Mouse (Mus musculus): ENCODE data around the gene 1700015F17Rik. TPM values are rescaled to one million over a fixed set of nuclear protein-coding genes. Genes with fewer than 3 reads are reported as not detected.

The 1700015F17Rik gene
- polyA plus RNA-seq (2015; fragmentation: Nextera tagmentation; extraction: Ambion mirVana), result not detected in 2 replicates

DNA sequence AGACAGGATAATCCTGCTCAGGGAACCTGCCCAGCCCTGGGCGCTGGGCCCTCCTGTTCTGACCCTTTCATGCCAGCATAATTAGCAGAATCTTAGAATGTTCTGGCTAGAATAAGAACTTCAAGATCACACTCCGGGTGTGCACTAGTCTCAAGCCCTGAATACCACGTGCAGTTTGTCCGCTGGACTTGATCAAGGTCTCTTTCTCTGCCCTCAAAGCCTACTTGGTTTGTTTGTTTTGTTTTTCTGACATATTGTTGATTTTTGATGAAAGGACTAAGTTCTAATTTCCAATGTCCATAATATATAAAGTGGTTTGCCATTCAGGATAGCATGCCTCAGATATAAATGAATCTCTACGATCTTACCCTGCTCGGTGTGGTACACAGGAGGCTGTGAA lies at the start of gene 1700015F17Rik:
TSS of gene 1700015F17Rik (minus strand) at position 101 of the 400 bp plus-strand sequence.
- no peak for ATAC-seq
- 91% methylated on average over 6 of the region's 6 CpGs for WGBS
- no peaks in the 10 kb centered on the region for H3K9me3 ChIP-seq (replicated peaks)

DNA sequence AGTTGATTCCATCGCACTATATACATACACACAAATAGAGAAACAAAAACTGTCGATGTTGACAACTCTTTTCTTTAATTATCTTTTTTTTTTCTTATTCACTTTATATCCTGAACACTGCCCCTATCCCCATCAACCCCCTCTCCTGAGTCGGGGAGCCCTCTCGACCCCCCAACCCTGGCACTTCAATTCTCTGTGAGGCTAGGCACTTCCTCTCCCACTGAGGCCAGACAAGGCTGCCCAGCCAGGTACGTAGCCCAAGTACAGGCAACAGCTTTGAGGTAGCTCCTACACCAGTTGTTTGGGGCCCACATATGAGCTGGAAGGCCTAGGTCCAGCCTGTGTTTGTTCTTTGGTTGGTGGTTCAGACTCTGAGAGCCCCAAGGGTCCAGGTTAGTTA lies 36.5 kb upstream of the 1700015F17Rik start:
- Histone ChIP-seq H3K4me3 (no peak overlapping the region), H3K4me1 (peaks cover 12% of the 10 kb centered on the region), H3K27ac (no peak overlapping the region), H3K36me3 (ENCODE audit: poor library complexity, severe bottlenecking) (peaks cover 5% of the 10 kb centered on the region; the same call in 1 of the 2 replicates), H3K9me3 (replicated peaks) (no peaks in the 10 kb centered on the region), H3K4me2 (peak overlapping the region; percentile 79), H3K27me3 (no peaks in the 10 kb centered on the region), H3K9ac (no peak overlapping the region)
- ATAC-seq, result no peak
- WGBS, result 82% methylated on average over 5 of the region's 5 CpGs

More for the DNA sequence above, at the start of gene 1700015F17Rik:
- Histone ChIP-seq H3K9ac (no peak within 1 kb of the TSS), H3K4me1 (no peaks in the 10 kb centered on the region), H3K27ac (no peak within 1 kb of the TSS), H3K4me3 (no peak within 1 kb of the TSS), H3K27me3 (no peaks in the 10 kb centered on the region), H3K4me2 (no peak within 1 kb of the TSS), H3K36me3 (ENCODE audit: poor library complexity, severe bottlenecking) (no peaks in the 10 kb centered on the region)

DNA sequence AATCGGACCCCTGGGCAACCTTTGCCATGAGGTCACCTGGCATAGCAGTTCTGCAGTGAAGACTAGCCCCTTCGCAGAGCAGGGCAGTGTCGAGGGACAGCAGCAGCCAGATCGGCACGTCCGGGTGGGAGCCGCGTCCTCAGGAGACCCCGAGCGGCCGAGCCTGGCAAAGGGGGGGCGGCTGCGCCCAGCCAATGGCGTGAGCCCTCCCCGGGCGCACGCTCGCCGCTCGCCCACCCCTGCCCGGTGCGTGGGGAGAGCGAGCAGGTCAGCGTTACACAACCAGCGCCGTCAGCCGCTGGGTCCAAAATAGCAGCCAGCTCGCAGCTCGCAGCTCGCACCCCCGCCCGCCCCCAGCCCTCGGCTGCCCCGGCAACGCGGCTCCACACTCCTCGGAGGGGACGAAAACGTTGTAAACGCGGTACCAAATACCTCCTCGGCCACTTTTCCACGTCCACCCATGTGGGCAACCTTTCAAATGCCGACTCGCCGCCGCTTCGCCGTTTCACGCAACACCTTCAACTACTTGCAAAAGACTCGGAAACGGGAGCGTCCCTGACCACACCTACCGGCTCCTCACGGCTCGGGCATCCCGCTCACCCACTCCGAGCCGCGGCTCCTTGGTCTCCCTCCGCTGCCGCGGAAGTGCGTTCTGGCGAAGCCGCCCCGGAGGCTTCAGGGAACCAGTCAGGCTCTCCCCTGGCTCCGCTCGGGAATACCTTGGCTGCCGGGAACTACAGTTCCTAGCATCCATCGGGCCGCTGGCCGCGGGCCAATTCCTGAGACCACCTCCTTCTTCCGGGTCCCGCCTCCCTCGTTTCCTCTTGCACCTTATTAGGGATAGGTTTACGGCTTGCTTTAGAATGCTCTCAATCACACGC lies 35.5 kb upstream of the 1700015F17Rik start, which contains the start of gene Cldn12:
TSS of gene Cldn12 (minus strand) at position 763 of the 881 bp plus-strand sequence.
- H3K4me1 ChIP-seq, result peaks cover 21% of the 10 kb centered on the region
- no peaks in the 10 kb centered on the region for H3K9me3 ChIP-seq (replicated peaks)
- peak within 1 kb of the TSS; percentile 84 for H3K27ac ChIP-seq
- H3K9ac ChIP-seq, result peak within 1 kb of the TSS; percentile 80
- no peaks in the 10 kb centered on the region for H3K27me3 ChIP-seq
- ATAC-seq, result peak; percentile 96
- under 1% methylated on average over 79 of the region's 79 CpGs for WGBS
- H3K4me2 ChIP-seq, result peak within 1 kb of the TSS; percentile 79
- peak within 1 kb of the TSS; percentile 75 for H3K4me3 ChIP-seq
- H3K36me3 ChIP-seq (ENCODE audit: poor library complexity, severe bottlenecking), result peaks cover 5% of the 10 kb centered on the region; the same call in 1 of the 2 replicates

DNA sequence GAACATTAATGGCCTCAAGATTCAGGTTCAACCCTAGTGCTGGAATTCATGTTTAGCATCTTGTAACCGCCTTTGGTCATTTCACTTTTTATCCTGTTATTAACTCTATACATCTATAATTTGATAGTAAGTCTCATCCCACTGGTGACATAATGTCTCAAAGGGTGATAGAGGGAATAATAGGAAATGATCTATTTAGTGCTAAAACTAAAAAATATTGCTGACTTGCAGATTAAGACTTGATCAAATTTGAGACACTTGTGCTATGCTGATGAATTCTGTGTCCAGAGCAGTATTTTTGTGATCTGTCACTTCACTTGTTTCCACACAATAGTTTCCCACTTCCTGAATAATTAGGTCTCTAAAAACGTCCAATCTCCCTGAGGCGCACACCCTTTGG lies 32.5 kb upstream of the 1700015F17Rik start:
- Histone ChIP-seq H3K9ac (no peak overlapping the region), H3K27ac (no peak overlapping the region), H3K4me1 (peaks cover 45% of the 10 kb centered on the region), H3K27me3 (no peaks in the 10 kb centered on the region), H3K4me3 (no peak overlapping the region), H3K36me3 (ENCODE audit: poor library complexity, severe bottlenecking) (peaks cover 5% of the 10 kb centered on the region; the same call in 1 of the 2 replicates), H3K9me3 (replicated peaks) (no peaks in the 10 kb centered on the region), H3K4me2 (no peak overlapping the region)
- no peak for ATAC-seq
- 68% methylated on average over 3 of the region's 3 CpGs for WGBS

DNA sequence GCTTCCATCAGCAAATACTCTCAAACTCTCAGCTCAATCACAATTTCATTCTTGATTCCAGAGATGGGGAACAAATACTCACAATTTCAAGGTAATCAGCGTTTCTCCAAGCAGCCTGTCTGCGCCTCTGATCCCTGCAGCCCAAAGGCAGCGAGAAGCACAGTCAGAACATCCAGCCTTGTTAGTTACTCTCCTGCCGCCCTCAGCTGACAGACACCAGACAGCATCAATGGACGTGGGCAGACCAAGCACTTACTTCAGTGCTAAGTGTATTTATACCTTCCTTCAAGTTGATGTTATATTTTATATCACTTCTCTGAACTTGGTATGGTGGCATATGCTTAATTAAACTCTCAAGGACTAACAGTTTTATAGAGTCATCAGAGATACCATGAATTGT lies 32.0 kb upstream of the 1700015F17Rik start:
- H3K4me2 ChIP-seq, result peak overlapping the region; percentile 18; the same call in 1 of the 2 replicates
- no peak overlapping the region for H3K4me3 ChIP-seq
- no peaks in the 10 kb centered on the region for H3K27me3 ChIP-seq
- peaks cover 45% of the 10 kb centered on the region for H3K4me1 ChIP-seq
- H3K9ac ChIP-seq, result no peak overlapping the region
- peaks cover 5% of the 10 kb centered on the region; the same call in 1 of the 2 replicates for H3K36me3 ChIP-seq (ENCODE audit: poor library complexity, severe bottlenecking)
- 36% methylated on average over 5 of the region's 5 CpGs for WGBS
- no peak overlapping the region for H3K27ac ChIP-seq
- no peaks in the 10 kb centered on the region for H3K9me3 ChIP-seq (replicated peaks)
- ATAC-seq, result no peak

DNA sequence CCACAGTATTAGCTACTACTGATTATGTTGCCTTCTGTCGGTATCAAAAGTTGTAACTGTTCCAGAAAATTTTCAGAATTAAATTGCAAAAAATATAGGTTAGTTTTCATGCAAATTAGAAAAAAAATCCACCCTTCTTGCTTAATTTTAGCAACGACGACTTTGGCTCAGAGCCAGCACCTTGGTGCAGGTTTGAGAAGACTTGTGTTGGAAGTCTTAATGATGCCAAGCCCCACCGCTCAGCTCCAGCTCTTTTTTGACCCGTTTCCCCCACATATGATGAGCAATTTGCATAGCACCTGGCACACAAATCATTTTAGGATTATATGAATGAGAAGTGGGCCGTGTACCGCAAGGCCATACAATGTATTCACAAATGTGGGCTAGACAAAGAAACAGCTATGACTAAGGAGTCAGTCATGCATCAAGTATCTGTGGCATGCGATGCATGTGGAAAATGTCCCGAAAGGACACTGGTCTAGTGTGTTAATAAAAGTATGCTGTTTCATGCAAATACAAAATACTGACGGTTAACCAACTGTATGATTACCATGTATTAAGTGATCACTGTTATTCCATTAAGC lies 31.5 kb upstream of the 1700015F17Rik start:
- peaks cover 5% of the 10 kb centered on the region; the same call in 1 of the 2 replicates for H3K36me3 ChIP-seq (ENCODE audit: poor library complexity, severe bottlenecking)
- ATAC-seq, result no peak
- peak overlapping the region; percentile 43 for H3K4me2 ChIP-seq
- H3K27me3 ChIP-seq, result no peaks in the 10 kb centered on the region
- no peak overlapping the region for H3K4me3 ChIP-seq
- peaks cover 45% of the 10 kb centered on the region for H3K4me1 ChIP-seq
- WGBS, result 23% methylated on average over 10 of the region's 10 CpGs
- no peaks in the 10 kb centered on the region for H3K9me3 ChIP-seq (replicated peaks)
- no peak overlapping the region; the same call in 1 of the 2 replicates for H3K27ac ChIP-seq
- no peak overlapping the region for H3K9ac ChIP-seq

DNA sequence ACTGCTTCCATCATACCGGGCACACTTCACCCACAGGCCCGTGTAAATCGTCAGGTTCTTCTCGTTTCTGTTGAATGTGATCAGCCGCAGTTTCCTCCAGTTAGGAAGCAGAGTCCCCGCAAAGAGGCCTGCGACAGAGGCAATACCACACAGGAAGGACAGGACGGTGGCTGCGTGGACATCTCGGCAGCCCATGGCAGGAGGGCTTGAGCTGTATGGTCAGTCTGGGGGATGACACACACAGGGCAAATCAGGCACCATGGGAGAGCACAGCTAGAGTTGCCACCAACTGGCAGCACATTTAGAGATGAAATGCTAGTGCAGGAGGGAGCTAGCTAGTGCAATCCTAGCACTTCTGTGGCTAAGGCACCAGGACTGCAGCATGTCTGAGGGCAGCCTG lies 29.3 kb upstream of the 1700015F17Rik start:
- Histone ChIP-seq H3K36me3 (ENCODE audit: poor library complexity, severe bottlenecking) (peaks cover 9% of the 10 kb centered on the region; the same call in 1 of the 2 replicates), H3K4me3 (no peak overlapping the region), H3K27ac (peak overlapping the region; percentile 63), H3K4me2 (peak overlapping the region; percentile 46), H3K9ac (peak overlapping the region; percentile 34; the same call in 1 of the 2 replicates), H3K27me3 (no peaks in the 10 kb centered on the region), H3K4me1 (peaks cover 39% of the 10 kb centered on the region), H3K9me3 (replicated peaks) (no peaks in the 10 kb centered on the region)
- WGBS, result 78% methylated on average over 10 of the region's 10 CpGs
- ATAC-seq, result peak; percentile 11; the same call in 1 of the 2 replicates

DNA sequence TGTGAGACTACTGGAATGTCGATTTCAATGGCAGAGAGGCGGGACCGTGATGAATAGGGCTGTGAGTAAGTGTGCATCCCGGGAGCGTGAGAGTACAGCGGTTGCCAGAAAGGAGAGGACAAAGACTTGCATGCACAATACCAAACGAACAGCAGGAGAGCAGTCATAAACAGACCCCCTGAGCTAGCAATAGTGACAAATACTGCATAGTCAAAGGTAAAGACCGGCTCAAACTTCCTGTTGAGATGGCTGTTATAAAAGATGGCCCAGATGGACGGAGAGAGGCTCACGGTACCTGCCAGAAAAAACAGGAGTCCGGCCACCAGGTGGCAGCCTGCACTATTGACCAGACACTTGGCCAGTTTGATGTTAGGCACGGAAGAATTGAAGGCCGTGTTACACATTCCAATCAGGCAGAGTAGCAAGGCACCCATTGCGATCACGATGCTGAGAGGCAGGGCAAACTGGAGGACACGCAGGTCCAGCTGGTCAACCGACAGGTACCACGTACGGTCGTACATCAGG lies 28.8 kb upstream of the 1700015F17Rik start:
- 17% methylated on average over 20 of the region's 20 CpGs for WGBS
- Histone ChIP-seq H3K27ac (peak overlapping the region; percentile 63), H3K4me2 (peak overlapping the region; percentile 46), H3K27me3 (no peaks in the 10 kb centered on the region), H3K9me3 (replicated peaks) (no peaks in the 10 kb centered on the region), H3K4me3 (peak overlapping the region; percentile 17; the same call in 1 of the 2 replicates), H3K36me3 (ENCODE audit: poor library complexity, severe bottlenecking) (peaks cover 9% of the 10 kb centered on the region; the same call in 1 of the 2 replicates), H3K4me1 (peaks cover 39% of the 10 kb centered on the region), H3K9ac (peak overlapping the region; percentile 34)
- ATAC-seq, result peak; percentile 74

DNA sequence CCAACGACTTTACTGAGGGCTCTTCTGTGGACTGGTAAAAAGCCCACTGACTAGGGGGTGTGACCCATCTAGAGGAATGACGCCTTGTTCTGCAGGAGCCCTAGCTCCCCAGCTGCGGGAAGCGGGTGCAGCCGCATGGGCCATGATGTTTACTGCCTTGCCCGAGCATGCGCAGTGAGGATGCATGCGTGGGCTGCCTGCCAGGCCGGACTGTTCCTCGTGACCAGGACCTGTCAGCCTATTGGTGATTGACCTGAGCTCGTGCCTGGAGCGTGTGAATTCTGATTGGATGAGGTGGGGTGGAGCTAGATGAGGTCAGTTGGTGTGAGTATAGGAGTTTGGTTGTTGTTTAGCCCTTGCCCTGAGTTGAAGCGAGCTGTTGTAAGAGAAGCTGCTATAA lies 25.5 kb upstream of the 1700015F17Rik start:
- Histone ChIP-seq H3K4me3 (no peak overlapping the region), H3K27me3 (no peaks in the 10 kb centered on the region), H3K4me1 (peaks cover 24% of the 10 kb centered on the region), H3K4me2 (no peak overlapping the region), H3K9ac (no peak overlapping the region), H3K9me3 (replicated peaks) (no peaks in the 10 kb centered on the region), H3K36me3 (ENCODE audit: poor library complexity, severe bottlenecking) (peaks cover 4% of the 10 kb centered on the region; the same call in 1 of the 2 replicates), H3K27ac (no peak overlapping the region)
- WGBS, result 92% methylated on average over 13 of the region's 13 CpGs
- ATAC-seq, result no peak

DNA sequence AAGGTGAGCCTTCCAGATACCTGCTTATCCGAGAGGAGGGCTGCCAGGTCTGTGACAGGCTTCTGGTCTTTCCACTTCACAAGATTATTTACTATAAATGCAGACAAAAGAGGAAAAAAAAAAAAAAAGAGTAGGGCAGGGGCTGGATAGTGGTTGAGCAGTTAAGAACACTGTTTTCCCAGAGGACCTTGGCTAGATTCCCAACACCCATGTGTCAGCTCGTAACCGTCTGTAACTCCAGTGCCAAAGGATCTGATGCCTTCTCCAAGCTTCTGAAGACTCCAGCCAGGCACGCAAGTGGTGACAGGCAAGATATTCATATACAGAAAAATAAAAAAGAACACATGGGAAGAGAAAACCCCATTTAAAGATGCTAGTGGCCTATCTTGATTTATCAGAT lies 24.4 kb upstream of the 1700015F17Rik start:
- peaks cover 15% of the 10 kb centered on the region for H3K4me1 ChIP-seq
- no peak for ATAC-seq
- H3K9ac ChIP-seq, result no peak overlapping the region
- no peaks in the 10 kb centered on the region for H3K9me3 ChIP-seq (replicated peaks)
- no peak overlapping the region for H3K27ac ChIP-seq
- 79% methylated on average over 4 of the region's 4 CpGs for WGBS
- H3K4me3 ChIP-seq, result no peak overlapping the region
- peaks cover 4% of the 10 kb centered on the region; the same call in 1 of the 2 replicates for H3K36me3 ChIP-seq (ENCODE audit: poor library complexity, severe bottlenecking)
- no peak overlapping the region for H3K4me2 ChIP-seq
- H3K27me3 ChIP-seq, result no peaks in the 10 kb centered on the region

DNA sequence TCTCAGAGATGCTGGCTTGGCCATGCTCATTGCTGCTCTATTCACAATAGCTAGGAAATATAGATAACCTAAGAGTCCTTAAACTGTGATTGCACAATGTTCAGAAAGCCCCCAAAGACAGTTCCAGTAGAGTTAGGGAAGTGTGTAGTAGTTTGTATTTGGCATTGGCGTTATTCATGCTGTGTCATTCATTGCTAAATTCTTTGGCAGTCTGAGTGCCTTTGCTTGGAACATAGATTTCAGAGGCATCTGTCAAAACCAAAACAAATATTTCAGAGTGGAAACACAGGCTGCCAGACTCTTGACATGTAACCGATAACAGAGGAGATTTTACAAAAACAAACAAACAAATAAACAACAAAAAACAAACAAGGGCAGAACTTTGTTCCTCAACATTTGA lies 22.6 kb upstream of the 1700015F17Rik start:
- H3K9ac ChIP-seq, result no peak overlapping the region
- 76% methylated on average over 2 of the region's 2 CpGs for WGBS
- H3K9me3 ChIP-seq (replicated peaks), result no peaks in the 10 kb centered on the region
- H3K4me3 ChIP-seq, result no peak overlapping the region
- no peaks in the 10 kb centered on the region for H3K4me1 ChIP-seq
- H3K27ac ChIP-seq, result no peak overlapping the region
- peaks cover 4% of the 10 kb centered on the region; the same call in 1 of the 2 replicates for H3K36me3 ChIP-seq (ENCODE audit: poor library complexity, severe bottlenecking)
- no peaks in the 10 kb centered on the region for H3K27me3 ChIP-seq
- ATAC-seq, result peak; percentile 44; the same call in 1 of the 2 replicates
- H3K4me2 ChIP-seq, result no peak overlapping the region

DNA sequence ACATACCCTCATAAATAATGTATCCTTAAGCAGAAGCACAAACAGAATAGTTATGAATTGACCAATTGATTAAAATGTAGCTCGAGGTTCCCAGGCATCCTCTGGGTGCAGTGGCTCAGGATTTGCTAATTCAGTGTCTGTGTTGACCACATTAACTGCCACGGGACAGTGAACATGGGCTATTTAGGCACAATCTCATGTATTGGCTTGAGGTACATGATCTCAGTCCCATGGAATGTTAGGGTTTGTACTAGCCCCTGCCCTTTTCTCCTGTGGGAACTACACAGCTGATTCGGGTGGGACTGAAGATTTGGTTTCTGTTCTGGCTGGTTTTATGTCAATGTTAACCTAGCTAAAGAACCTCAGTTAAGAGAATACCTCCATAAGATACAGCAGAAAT lies 17.4 kb upstream of the 1700015F17Rik start:
- Histone ChIP-seq H3K4me3 (no peak overlapping the region), H3K27me3 (no peaks in the 10 kb centered on the region), H3K4me1 (no peaks in the 10 kb centered on the region), H3K9me3 (replicated peaks) (no peaks in the 10 kb centered on the region), H3K4me2 (no peak overlapping the region), H3K36me3 (ENCODE audit: poor library complexity, severe bottlenecking) (no peaks in the 10 kb centered on the region), H3K27ac (no peak overlapping the region), H3K9ac (no peak overlapping the region)
- WGBS, result 50% methylated on average over 3 of the region's 3 CpGs
- peak; percentile 55 for ATAC-seq
